Mouse (Mus musculus) lung, postnatal 10 days (tissue): ENCODE measurements around the gene Mprip.

Source experiments
- DNase-seq: peaks from one replicate; pipeline ENCODE4 v3.0.0; 2021

Gene Mprip

DNA sequence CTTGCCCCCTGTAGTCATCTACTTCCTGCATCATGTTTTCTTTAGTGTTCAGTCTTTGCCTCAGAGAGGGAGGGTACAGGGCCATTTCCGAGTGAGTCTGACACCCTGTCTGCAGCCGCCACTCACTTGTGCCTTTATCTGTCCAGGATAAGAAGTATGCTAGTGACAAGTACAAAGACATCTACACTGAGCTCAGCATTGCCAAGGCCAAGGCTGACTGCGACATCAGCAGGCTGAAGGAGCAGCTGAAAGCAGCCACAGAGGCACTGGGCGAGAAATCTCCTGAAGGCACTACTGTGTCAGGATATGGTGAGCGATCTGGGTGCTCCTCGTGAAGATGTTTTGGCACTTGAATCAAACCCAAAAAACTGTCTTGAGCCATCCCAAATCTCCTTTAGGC lies 108.6 kb downstream of the Mprip start:
- DNase-seq, result no peak

DNA sequence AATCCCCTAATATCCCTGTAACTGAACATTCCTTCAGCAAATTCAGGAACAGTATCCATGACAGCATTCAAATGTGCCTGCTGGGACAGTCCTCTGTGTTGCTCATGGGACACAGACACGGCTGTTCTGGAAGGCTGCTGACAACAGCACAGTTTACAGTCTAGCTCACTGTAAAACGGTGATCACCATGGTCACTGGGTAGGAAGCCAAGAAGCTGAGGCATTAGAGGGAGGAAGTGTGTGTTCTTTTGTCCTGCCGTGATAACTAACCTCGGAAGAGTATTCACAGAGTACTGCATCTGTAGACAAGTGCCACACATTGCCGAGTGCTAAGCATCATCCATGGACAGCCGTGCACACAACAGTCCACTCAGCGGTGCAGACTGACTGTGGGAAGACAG lies 109.6 kb downstream of the Mprip start:
- no peak for DNase-seq

DNA sequence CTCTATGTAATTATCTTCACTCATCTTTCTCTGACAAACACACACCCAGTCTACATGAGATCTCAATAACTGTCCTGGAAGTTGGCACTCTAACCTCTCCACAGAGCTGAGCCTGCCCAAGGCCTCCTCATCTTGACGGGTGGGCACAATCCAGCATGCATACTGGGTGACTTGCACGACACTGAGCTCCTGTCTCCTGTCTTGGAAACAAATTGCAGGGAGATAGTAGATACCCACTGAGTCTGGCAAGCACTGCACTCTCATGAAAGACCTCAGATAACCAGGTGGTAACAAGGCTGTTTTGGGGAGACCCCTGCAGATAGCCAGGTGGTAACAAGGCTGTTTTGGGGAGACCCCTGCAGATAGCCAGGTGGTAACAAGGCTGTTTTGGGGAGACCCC lies 111.2 kb downstream of the Mprip start:
- no peak for DNase-seq

DNA sequence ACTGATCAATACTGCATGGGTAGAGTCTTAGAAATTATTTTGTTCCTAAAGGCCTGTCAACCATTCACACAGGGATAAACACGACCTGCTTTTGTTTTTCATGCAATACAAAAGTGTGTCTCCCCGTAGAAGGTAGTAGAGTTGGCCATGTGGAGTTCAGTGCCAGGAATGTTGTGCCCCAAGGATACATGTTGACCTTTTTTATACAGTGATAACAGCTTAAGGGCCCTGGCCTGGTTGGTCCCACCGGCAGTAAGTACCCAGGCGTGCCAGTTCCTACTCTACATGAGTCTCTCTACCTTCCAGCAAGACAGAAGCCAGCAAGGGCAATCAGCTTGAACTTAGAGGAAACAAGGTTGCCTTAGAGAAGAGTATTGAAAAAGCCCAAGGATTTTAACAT lies 111.8 kb downstream of the Mprip start:
- no peak for DNase-seq

DNA sequence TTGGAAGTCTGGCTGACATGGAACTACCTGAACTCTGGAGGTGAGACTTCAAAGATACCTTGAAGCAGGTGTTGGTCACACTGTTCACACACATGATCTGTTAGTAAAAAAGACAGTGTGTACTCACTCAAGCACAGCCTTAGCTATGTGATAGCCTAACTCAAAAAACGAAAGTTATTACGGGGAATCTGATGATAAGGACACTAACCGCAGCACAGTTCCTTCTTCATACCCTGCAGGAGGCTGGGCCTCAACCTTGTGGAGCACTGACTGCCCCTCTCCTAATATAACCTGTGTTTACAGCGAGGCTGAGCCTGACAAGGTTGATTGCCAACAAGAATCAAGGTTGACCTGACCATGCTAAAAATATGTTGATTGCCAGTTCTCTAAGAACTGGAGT lies 113.4 kb downstream of the Mprip start:
- DNase-seq, result no peak

DNA sequence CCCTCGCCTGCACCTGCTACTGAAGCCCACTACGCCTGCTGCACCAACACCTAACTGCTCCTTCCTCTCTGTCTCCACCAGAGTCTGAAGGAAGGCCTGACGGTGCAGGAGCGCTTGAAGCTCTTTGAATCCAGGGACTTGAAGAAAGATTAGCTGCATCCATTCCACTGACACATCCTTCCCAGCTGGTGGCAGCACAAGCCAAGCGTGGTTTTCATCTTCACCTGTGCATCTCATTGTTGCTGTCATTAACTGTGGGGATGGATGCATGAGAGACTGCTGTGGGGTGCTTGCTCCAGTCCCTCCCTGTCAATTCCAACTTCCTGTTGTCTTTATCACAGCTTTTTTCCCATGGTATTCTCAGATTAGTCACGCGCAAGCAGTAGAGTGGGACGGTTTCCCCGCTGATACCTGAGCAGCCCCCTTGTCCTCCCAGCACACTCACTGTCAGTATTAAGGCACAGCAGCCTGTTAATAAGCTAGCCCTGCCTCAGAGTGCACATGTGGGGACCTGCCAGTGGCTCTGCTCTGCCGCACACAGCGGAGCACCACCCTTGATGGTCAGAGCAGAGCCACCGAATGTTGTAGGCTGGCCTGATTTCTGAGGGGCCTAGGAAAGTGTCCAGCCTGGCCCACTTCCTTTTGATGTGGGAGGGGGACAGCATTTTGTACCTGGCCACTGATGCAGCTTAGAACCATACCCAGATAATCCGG lies 114.5 kb downstream of the Mprip start:
- DNase-seq, result no peak

DNA sequence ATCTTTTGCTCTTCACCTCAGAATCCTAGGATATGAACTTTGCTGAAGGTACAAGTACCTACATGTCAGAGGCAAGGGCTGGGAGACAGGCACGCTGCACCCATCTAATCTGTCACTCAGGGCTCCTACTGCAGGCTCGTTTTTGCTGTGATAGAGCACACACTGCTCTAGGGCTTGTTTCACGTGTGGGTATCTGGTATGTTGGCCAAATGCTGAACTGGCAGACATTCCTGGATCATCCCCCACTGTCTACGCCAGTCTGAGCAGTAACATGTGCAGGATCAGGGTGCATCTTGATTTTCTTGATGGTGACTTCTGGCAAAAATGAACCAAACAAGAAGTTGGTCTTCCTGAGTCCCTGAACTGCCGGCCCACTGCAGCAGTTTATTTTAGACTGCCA lies 116.2 kb downstream of the Mprip start:
- no peak for DNase-seq

DNA sequence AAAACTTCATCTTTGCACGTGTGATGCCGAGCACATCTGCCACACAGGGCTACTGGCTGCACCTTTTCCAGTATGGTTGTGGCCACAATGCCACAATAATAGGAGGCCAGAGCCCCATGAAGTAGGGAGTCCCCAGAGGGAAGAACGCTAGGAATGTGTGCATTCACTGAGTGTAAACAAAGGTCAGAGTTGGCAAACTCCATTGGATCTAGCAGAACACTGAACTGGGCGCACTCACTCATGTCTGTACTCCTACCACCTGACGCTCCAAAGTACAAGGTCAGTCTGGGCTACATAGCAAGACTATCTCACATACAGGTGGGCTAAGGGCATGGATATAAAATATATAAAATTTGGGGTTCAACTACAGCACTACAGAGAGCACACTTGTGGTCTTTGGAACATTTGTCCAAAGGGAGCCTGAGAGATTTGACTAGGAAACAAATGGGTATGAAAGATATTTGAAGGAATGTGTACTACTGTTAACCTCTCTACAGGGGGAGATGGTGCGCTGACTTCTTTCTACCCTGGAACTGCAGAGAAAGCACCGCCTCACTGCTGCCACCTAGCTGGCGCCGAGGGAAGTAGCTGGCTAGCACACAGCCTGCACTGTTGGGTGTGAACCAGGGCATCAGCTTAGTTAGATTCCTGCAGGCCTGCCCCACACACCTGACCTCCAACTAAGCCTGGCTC lies 117.2 kb downstream of the Mprip start:
- peak; percentile 88 for DNase-seq

DNA sequence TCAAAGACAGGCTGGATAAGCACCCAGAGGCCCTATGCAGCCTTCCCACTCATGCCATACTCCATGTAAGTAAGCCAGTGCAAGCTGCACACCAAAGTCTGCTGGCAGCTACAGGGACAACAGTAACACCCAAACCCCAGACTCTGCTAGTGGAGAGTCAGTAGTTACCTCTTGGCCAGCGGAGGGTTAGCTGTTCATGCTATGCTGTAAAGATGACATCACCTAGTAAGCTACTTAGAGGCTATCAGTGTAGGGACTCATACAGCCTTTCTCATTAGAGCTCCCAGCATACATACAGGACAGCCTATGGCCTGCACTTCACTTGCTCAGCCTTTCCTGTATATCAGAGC lies 117.7 kb downstream of the Mprip start:
- no peak for DNase-seq

DNA sequence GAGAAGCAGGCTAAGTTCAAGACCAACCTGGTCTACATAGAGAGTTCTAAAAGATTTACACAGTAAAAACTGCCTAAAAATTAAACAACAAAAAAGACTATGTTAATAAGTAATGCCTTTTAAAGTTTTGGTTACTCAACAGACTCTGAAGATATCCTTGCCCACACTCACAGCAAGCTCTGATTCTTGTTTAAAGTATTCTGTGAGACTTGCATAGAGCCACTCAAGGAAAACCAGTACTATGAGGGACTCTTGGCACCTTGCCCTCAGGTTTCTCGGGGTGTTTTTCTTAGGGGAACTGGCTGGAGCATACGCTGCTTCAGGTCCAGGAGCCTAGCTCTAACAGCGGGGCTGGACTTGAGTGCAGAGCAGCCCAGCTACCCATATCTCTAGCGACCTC lies 118.3 kb downstream of the Mprip start:
- peak; percentile 45 for DNase-seq

DNA sequence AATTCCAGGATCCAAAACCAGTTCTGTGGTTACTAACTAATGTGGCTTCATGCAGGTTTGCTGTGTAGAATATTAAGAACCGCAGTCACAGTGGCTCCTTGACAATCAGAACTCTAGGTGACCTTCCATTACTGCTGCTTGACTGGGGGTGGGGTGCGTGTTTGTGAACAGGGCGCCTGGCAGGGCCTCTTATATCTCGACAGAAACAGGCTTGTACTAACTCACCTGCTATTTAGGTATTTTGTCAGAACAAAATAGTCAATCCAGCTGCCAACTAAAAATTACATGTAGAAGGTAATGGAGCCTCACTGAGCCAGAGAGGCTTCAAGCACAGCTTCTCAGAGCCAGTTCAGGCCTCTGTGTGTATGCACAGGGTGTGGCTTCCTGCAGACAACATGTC lies 119.1 kb downstream of the Mprip start:
- no peak for DNase-seq

DNA sequence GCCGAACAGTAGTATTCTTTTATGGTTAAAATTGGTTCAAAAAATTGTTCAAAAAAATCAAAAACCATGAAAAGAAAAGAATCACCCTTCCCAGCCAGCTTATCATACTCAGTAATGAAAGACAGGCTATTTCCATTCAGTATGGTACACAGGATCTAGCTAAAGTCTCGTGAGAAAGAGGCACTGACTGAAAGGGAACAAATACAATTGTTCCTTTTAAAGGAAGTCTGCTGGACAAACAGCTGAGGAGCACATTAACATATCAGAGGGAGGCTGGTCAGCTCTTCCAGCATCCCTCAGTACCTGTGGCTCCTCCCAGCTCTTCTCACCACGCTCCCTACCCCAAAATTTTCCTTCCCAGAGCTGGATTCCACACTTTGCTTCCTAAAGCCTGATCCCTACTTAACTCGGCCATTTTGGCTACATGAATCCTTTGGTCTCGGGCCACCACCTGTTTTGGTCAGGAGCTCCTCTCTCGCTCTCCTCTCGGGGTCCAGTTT lies 121.0 kb downstream of the Mprip start:
- no peak for DNase-seq

DNA sequence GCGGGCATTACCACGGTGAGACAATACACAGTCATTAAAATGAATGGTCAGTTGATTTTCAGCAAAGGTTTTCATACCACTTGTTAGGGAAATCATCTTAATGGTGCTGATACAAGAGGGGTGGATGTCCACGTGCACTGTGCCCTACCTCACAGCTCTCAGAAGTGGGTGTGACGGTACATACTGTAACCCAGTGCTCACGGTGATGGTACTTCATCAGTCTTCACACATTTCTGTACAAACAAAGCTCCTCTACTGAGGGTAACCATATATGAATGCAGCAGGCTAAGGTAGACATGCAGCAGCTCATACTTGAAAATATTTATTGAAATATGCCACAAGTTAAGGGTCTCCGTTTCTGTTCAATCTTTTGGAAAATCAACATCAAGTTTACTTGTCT lies 122.5 kb downstream of the Mprip start:
- no peak for DNase-seq

DNA sequence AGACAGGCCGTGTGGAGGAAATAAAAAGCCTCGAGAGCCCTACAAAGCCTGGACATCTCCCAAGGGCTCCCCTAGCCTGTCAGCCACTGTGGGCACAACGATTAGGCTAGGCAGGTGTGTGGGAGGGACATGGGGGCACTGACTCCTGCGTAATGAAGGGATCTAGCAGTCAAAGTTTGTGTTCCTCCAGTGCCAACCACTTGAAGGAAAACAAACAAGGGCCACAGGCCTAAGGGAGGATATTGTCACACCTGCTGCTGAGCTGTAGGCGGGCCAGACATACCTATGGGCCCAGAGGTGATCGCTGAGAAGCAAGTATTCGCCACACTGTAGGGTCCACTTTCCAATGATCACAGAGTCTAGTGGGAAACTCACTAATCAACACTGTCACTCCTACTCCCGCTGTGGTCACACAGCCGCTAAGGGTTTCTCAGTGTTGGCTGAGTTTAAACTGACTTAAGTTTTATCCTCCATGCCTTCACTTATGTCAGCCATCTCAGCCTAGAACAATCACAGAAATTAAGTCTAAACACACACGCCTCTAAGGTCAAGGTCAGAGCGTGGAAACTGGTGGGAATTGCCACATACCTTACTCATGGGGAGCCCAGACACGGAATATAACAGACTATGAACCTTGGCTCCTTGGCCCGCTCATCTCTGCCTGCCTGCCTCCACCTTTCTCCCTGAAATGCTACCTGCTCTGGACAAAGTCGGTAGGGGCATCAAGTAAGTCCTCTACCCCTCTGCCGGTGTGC lies 125.5 kb downstream of the Mprip start:
- DNase-seq, result no peak

DNA sequence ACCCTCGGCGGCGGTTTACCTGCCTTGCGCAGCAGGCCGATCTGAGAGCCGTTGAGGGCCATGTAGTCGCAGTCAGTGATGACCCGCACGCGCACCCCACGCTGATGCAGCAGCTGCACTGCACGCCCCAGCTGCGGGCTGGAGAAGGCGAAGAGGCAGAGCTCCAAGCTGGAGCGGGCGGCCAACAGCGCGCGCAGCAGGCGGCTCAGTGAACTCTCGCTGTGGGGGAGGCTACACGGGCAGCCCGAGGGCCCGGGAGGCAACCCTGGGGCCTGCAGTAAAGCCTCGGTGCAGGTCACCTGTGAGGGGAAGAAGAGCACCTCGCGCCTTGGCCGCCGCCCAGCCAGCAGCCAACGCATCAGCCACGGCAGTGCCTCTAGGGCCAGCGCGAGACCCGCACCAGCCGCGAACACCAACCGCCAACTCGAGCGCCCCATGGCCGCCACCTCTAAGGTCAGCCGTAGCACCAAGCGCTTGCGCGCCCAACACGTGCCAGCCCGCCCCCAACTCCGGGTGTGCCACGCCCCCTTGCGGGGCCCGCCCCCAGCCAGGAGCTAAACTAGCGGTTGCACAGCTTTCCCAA lies 126.2 kb downstream of the Mprip start, which contains the start of gene Pld6:
Pld6 (minus strand) TSS at position 447 of the 583 bp plus-strand sequence.
- DNase-seq, result peak; percentile 87

DNA sequence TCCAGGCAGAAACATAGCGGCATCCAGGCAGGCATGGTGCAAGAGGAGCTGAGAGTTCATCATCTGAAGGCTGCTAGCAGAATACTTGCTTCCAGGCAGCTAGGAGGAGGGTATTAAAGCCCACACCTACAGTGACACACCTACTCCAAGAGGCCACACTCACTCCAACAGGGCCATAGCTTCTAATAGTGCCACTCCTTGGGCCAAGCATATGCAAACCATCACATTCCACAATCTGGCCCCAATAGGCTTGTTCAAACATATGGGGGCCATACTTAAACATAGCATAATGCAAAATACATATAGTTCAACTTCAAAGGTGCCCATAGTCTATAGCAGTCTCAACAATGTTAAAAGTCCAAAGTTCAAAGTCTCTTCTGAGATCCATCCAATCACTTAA lies 128.2 kb downstream of the Mprip start:
- no peak for DNase-seq

DNA sequence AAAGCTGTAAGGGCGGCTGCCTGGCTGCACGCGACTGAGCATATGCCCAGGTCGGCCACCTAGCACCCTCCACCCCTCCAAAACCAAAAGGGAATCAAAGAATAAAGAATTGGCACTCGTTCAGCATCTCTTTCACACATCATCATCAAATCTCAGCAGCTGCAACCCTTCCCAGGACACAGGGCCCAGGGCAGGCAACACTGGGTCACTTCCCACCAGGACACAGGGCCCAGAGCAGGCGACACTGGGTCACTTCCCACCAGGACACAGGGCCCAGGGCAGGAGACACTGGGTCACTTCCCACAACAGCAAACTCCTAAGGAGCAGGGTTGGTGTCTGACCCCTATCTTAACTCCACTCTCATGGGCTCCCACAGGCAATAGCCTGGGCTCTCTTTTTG lies 132.3 kb downstream of the Mprip start:
- DNase-seq, result peak; percentile 58

DNA sequence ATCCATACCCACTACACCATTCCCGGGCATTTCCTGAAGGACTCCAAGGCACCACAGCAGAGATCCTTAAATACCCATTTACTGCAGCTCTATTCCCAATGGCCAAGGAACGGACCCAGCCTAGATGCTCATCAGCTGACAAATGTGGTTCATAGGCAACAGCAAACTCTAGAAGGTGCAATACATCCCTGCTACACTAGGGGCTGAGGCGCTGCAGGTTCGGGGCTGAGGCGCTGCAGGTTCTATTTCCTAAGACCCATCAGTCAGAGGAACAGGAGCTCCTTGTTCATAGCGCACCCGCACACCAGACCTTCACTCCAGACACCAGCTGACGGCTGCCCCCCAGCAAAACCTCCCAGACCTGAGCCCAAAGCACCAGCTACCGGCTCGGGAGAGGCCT lies 139.3 kb downstream of the Mprip start:
- DNase-seq, result no peak

DNA sequence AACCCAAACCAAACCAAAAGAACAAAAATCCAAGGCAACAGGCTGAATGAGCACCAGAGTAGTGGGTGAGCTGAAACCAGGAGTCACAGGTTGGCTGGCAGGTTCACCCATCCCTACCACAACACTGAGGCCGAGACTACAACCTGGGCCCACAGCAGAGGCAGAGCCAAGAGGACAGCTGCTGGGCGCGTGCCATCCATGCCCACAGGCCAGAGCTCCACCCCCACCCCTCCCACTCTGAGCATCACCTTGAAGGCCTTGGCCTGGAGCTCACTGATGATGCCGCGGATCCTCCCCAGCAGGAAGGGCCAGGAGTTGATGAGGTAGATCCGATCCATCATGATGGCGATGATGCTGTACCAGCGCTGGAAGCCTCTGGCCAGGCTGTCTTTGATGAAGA lies 140.8 kb downstream of the Mprip start:
- DNase-seq, result no peak

DNA sequence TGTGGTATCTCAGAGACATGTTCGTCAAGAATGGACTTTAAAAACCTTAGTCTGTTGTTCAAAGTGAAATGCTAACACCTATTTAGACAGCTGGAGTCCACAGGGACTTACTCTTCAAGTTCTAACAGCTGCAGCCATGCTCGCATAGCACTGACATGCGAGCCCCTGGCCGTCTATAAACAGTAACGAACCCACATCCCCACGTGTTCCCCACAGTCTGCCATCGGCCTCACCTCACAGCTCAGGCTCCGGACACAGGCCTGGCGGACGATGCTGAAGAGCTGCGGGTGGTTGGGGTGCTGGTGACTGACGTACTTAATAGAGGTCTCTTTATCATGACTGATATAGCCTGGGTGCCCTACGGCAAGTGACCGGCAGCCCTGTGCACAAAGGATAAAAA lies 142.4 kb downstream of the Mprip start:
- DNase-seq, result no peak

DNA sequence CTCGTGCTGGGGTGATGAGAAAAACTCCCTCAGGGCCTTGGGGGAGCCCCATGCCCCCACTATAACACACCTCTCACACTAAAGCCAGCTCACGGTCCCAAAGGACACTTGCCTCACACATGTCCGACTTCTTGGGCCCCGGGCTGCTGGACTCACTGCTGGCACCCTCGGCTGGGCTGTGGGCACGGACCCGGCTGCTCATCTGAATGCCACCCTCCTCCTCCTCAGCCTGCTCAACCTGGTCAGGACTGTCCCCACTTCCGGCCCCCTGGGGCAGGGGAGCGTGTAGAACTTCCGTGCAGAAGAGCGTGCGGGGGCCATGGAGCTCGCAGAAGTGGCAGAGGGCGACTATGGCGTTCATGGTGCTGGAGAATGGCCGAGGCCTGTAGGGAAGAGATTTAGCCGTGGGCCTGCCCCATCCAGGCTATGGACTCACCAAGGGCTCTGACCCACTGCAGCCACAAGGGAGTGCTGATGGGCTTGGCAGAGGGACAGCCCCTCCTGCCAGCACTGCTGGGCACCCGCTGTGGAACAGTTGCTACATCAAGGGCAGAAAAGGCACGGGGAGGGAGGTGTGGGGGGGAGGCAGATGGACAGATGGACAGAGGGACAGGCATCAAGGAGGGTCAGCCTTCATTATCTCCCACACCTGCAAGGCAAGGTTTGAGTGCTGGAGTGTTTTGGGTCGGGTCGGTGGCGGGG lies 143.5 kb downstream of the Mprip start:
- no peak for DNase-seq

DNA sequence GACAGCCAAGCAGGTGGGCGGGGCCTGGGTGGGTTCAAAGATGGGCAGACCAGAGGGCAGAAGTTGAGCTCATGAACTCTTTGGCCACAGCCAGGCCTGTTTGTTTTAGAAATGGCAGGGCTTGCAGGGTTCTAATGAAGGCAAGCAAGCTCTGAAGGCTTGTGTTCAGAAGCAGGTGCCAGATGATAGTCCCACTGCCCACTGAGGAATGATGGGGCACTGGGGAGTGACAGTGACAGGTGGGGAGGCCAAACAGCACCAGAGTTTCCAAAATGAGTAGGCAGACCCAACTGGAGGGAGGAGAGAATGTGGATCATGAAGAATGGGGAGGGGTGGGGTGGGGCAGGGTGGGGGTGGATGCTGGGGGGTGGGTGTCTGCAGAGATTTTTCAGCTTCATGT lies 144.2 kb downstream of the Mprip start:
- DNase-seq, result no peak

DNA sequence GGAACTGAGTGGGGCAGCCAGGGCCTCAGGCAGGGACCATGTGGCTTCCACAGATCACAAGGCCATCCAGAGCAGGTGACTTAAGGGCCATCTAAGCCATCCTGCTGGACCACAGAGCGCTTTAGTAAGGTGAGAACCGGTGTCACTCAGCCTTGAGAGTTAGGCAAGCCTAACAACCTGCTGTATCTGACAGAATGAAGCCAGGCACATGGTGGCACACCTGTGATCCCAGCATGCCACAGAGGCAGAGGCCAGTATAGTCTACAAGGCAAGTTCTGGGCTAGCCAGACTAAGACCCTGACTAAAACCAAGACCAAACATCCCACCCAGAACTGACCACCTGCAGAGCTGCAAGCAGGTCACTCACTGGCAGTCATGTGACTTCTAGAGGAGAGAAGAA lies 144.6 kb downstream of the Mprip start:
- DNase-seq, result no peak
